Mouse (Mus musculus) intestine, embryonic 16.5 days (tissue): ENCODE measurements around the gene Vps35. TPM values are rescaled to one million over a fixed set of nuclear protein-coding genes. Genes with fewer than 3 reads are reported as not detected.
A peak's percentile ranks its signal among the peaks of the same experiment; 100 is the strongest.

ENCODE experiments used
- ATAC-seq: fragments of 200-750 bp; cut with Nextera tagmentation; 2 replicates; pipeline ENCODE4 v1.8.0; 2017; ENCODE audit warnings: moderate TSS enrichment, moderate library complexity
- H3K27ac ChIP-seq: fragments of 300-500 bp; sonication (generic); 2 replicates; pipeline ENCODE4 v1.5.1; 2014; ENCODE audit warnings: mild to moderate bottlenecking, low read length
- H3K27me3 ChIP-seq: fragments of 300-500 bp; sonication (generic); replicated peaks from 2 replicates; pipeline ENCODE4 v1.6.1; 2014; ENCODE audit warnings: low read length, control low read depth, mixed read lengths; ENCODE audit not compliant: control insufficient read depth, insufficient read depth
- H3K36me3 ChIP-seq: fragments of 300-500 bp; sonication (generic); 2 replicates; pipeline ENCODE4 v1.6.1; 2014; ENCODE audit warnings: low read length, control low read depth; ENCODE audit not compliant: control insufficient read depth, insufficient read depth
- H3K4me1 ChIP-seq: fragments of 300-500 bp; sonication (generic); 2 replicates; pipeline ENCODE4 v1.6.1; 2014; ENCODE audit warnings: low read length, control low read depth, mixed read lengths; ENCODE audit not compliant: control insufficient read depth, insufficient read depth
- H3K4me2 ChIP-seq: fragments of 300-500 bp; sonication (generic); 2 replicates; pipeline ENCODE4 v1.6.1; 2014; ENCODE audit warnings: low read depth, low read length, control low read depth
- H3K4me3 ChIP-seq: fragments of 300-500 bp; sonication (generic); 2 replicates; pipeline ENCODE4 v1.5.1; 2014; ENCODE audit warnings: mild to moderate bottlenecking, low read length
- H3K9ac ChIP-seq: fragments of 300-500 bp; sonication (generic); 2 replicates; pipeline ENCODE4 v1.6.1; 2014; ENCODE audit warnings: low read depth, low read length
- H3K9me3 ChIP-seq: fragments of 300-500 bp; sonication (generic); 2 replicates; pipeline ENCODE4 v1.6.1; 2016; ENCODE audit warnings: low read length, control low read depth; ENCODE audit not compliant: control insufficient read depth
- WGBS: fragments of 180-500 bp; shearing (Covaris S2); extraction: QIAGEN DNeasy Blood & Tissue Kit; methylation state at CpG from one replicate; pipeline ENCODE4 v1.1.7; 2014; 5-methylcytosine and 5-hydroxymethylcytosine counted together
- polyA plus RNA-seq: library from polyadenylated mRNA; unstranded; fragments of >200 nt; fragmentation: Nextera tagmentation; extraction: Ambion mirVana; gene quantifications from 2 replicates; pipeline ENCODE4 v1.2.1, GENCODE M21; 2015

Gene Vps35
- polyA plus RNA-seq, result 196 and 202 TPM in 2 replicates

DNA sequence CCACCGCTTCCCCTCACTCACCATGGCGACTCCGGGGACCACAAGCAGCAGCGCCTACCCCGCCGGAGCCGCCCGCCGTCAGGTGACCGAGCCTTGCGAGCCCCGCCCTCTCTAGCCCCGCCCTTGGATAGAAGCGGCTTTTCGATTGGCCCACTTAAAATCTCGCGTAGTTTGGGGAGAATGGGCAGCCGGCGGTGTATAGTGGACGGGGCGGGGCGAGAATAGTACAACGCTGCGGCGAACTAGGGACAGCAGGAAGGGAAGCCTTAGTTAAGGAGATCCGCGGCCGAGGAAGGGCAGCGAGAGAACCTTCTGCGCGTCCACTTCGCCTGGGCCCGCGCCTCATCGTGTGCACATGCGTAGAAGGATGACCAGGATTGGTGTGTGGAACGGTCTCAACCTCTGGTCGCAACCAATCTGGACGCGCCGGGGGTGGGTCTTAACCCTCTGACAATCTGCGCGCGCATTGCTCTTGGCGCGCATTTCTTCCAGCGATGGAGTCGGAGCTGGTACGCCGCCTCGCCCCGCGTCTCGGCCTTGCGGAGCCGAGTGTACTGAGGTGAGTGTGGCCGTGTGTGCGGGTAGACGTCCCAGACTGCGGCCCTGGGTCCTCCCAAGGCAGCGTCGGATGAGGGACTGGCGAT, at the start of gene Vps35, which contains the start of gene Orc6:
Gene Vps35, minus strand, starts transcription at position 369 of the 644 bp plus-strand sequence.
Gene Orc6, plus strand, starts transcription at position 199 of the 644 bp plus-strand sequence.
- Histone ChIP-seq H3K36me3 (peaks cover 10% of the 10 kb centered on the region; the same call in 1 of the 2 replicates), H3K27me3 (no peaks in the 10 kb centered on the region), H3K9ac (peak within 1 kb of the TSS; percentile 98), H3K4me3 (peak within 1 kb of the TSS; percentile 96), H3K9me3 (no peaks in the 10 kb centered on the region), H3K4me2 (peak within 1 kb of the TSS; percentile 80), H3K4me1 (peaks cover 19% of the 10 kb centered on the region), H3K27ac (peak within 1 kb of the TSS; percentile 97)
- ATAC-seq, result peak; percentile 98
- WGBS, result under 1% methylated on average over 63 of the region's 63 CpGs

DNA sequence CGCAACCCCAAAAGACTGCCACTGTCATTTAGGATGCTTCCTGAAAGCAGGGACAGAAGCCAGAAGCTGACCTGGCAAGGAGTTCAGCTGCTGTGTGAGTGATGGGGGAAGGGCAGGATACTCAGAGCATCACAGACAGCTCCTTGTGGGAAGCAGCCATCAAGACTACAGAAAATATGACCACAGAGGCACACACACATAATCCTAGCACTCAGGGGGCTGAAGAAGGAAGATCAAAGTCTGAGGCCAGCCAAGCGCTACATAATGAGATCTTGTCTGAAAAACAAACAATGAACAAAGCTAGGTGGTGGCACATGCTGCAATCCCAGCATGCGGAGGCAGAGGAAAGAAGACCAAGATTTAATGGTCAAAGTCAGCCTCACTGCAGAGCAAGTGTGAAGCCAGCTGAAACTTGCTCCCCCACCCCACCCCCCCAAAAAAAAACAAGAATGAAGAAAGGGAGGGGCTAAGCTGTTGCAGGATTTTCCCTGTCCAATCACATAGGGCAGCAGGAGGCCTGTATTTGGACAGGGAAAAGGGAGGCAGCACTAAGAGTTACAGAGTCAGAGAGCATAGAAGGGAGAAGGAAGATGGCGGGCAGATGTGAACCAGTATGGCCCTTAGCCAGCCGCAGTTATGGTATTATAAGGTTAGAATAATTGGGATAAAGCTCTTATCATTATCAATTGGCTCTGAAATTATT, 40.4 kb upstream of the Vps35 start:
- H3K27me3 ChIP-seq, result no peaks in the 10 kb centered on the region
- no peak overlapping the region for H3K4me3 ChIP-seq
- no peak overlapping the region for H3K27ac ChIP-seq
- ATAC-seq, result no peak
- no peaks in the 10 kb centered on the region for H3K36me3 ChIP-seq
- H3K4me1 ChIP-seq, result peaks cover 8% of the 10 kb centered on the region; the same call in 1 of the 2 replicates
- no peaks in the 10 kb centered on the region for H3K9me3 ChIP-seq
- 61% methylated on average over 5 of the region's 5 CpGs for WGBS
- H3K4me2 ChIP-seq, result no peak overlapping the region
- no peak overlapping the region for H3K9ac ChIP-seq

DNA sequence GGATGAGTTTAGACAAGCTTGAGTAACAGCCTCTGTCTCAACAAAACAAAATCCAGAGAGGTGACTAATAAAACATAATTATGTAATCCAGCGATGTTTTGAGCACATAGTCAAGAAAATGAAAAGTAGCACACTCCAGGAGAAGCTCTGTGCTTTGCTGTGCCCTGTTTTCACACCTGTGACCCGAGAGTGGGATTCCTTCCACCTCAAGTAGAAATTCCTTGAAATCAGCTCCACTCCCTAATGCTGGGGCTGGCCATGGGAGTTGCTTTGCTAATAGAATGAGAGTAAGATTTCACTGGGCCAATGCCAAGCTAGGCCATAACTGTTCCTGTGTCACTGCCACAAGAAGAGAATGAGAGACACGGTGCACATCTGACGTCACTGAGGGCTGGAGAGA, 38.1 kb upstream of the Vps35 start:
- Histone ChIP-seq H3K4me2 (no peak overlapping the region), H3K4me3 (no peak overlapping the region), H3K27me3 (no peaks in the 10 kb centered on the region), H3K9ac (no peak overlapping the region), H3K4me1 (peaks cover 8% of the 10 kb centered on the region; the same call in 1 of the 2 replicates), H3K36me3 (no peaks in the 10 kb centered on the region), H3K9me3 (no peaks in the 10 kb centered on the region), H3K27ac (peak overlapping the region; percentile 45)
- 56% methylated on average over 4 of the region's 4 CpGs for WGBS
- ATAC-seq, result no peak

DNA sequence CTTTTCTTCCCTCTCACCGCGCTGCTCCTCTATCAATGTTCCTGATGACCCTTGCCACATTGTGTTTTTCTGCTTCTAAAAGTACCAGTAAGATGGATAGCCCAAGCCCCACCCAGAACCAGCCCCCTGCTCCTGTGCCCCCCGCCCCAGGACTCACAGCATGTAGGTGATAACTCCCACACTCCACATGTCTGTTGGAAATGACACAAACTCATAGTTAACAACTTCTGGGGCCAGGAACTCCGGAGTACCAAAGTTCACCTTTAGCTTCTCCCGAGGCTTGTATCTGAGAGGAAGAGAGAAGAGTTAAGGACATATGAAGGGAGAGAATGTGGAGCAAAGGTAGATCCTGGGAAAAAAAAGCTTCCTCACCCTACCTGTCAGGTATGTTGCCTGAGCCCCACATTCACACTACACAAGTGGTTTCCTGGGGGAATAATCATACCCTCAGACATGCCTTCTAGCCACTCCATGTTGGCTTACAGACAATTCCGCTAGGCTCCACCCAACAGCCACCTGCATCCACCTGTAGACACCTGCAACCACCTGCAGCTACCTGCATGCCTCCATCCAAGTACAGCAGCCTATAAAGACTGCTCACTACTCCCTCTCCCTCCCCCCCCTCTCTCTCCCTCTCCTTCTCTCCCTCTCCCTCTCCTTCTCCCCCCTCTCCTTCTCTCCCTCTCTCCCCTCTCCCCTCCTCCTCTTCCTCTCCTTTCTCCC, 36.8 kb upstream of the Vps35 start:
- H3K9ac ChIP-seq, result no peak overlapping the region
- H3K9me3 ChIP-seq, result no peaks in the 10 kb centered on the region
- H3K27ac ChIP-seq, result peak overlapping the region; percentile 83
- ATAC-seq, result peak; percentile 66
- no peaks in the 10 kb centered on the region for H3K36me3 ChIP-seq
- H3K27me3 ChIP-seq, result no peaks in the 10 kb centered on the region
- 54% methylated on average over 6 of the region's 6 CpGs for WGBS
- peak overlapping the region; percentile 29 for H3K4me3 ChIP-seq
- peak overlapping the region; percentile 34 for H3K4me2 ChIP-seq
- H3K4me1 ChIP-seq, result peaks cover 8% of the 10 kb centered on the region; the same call in 1 of the 2 replicates

- Histone ChIP-seq H3K4me3 (peak overlapping the region; percentile 29; the same call in 1 of the 2 replicates), H3K36me3 (no peaks in the 10 kb centered on the region), H3K9me3 (no peaks in the 10 kb centered on the region), H3K4me1 (peaks cover 8% of the 10 kb centered on the region; the same call in 1 of the 2 replicates), H3K27me3 (no peaks in the 10 kb centered on the region), H3K4me2 (peak overlapping the region; percentile 34), H3K9ac (no peak overlapping the region), H3K27ac (peak overlapping the region; percentile 83)
- ATAC-seq, result 0 out of 2 replicates have a peak, but pooled peaks have one; percentile 14
These were observed 35.5 kb upstream of the Vps35 start for GRCm38 (mm10) chr8:85335105-85335504.

DNA sequence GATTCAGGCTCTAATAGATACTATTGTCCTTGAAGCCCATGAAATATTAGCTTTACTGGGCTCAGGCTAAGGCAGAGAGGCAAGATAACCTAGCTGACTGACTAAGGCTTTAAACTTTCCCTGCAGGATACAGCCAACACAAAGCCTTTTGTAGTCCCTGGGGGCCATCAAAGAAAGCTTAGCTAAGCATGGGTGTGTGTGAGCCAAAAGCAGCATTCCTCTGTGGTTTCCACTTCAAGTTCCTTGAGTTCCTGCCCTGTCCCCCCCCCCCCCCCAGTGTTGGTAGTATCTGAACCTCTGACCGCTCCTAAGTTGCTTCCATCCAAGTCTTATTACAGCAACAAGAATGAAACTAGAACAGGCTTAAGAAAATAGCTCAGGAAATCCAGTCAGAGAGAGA, 29.9 kb upstream of the Vps35 start:
- H3K4me1 ChIP-seq, result no peaks in the 10 kb centered on the region
- H3K9me3 ChIP-seq, result no peaks in the 10 kb centered on the region
- H3K4me3 ChIP-seq, result no peak overlapping the region
- H3K27ac ChIP-seq, result no peak overlapping the region
- H3K4me2 ChIP-seq, result no peak overlapping the region
- H3K36me3 ChIP-seq, result no peaks in the 10 kb centered on the region
- no peaks in the 10 kb centered on the region for H3K27me3 ChIP-seq
- H3K9ac ChIP-seq, result no peak overlapping the region
- no peak for ATAC-seq
- WGBS, result 67% methylated on average over 1 of the region's 1 CpGs

DNA sequence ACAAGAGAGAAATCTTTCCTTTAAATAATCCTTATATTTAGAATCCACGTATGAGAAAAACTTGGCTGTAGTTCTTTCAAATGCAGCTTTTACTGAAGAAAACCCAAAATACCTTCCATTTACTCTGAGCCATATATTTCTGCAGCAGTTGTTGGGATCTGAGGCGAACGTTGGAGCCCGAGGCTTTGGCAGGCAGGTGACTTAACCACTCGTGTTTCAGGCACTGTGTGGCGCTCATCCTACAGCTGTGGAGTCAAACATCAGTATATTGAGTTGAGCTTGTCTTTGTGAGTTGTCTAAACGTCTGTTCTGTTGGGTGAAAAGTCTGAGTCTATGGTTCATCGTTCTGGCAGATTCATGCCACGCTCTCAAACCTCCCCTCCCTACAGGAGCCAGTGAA, 27.4 kb upstream of the Vps35 start:
- H3K4me3 ChIP-seq, result no peak overlapping the region
- no peak overlapping the region for H3K27ac ChIP-seq
- no peaks in the 10 kb centered on the region for H3K9me3 ChIP-seq
- WGBS, result 75% methylated on average over 9 of the region's 9 CpGs
- no peaks in the 10 kb centered on the region for H3K27me3 ChIP-seq
- ATAC-seq, result no peak
- H3K4me2 ChIP-seq, result no peak overlapping the region
- no peak overlapping the region for H3K9ac ChIP-seq
- no peaks in the 10 kb centered on the region for H3K36me3 ChIP-seq
- no peaks in the 10 kb centered on the region for H3K4me1 ChIP-seq

- Histone ChIP-seq H3K9me3 (no peaks in the 10 kb centered on the region), H3K27me3 (no peaks in the 10 kb centered on the region), H3K36me3 (no peaks in the 10 kb centered on the region), H3K27ac (no peak overlapping the region), H3K4me3 (no peak overlapping the region), H3K9ac (no peak overlapping the region), H3K4me1 (no peaks in the 10 kb centered on the region), H3K4me2 (no peak overlapping the region)
- ATAC-seq, result no peak
- WGBS, result 87% methylated on average over 3 of the region's 3 CpGs
These were observed 23.5 kb upstream of the Vps35 start for GRCm38 (mm10) chr8:85323084-85323483.

GRCm38 (mm10) chr8:85321981-85322380, 22.4 kb upstream of the Vps35 start:
- H3K4me2 ChIP-seq, result no peak overlapping the region
- no peak for ATAC-seq
- H3K9ac ChIP-seq, result no peak overlapping the region
- H3K27me3 ChIP-seq, result no peaks in the 10 kb centered on the region
- no peaks in the 10 kb centered on the region for H3K36me3 ChIP-seq
- 88% methylated on average over 15 of the region's 15 CpGs for WGBS
- H3K9me3 ChIP-seq, result no peaks in the 10 kb centered on the region
- no peak overlapping the region for H3K4me3 ChIP-seq
- H3K4me1 ChIP-seq, result no peaks in the 10 kb centered on the region
- H3K27ac ChIP-seq, result no peak overlapping the region
